Mouse (Mus musculus) c-Kit-positive CD71-negative TER-119-negative erythroid progenitor cells, embryonic 14.5 days (primary cell): ENCODE measurements around the gene Polr3gl.

Experiments
- DNase-seq: peaks from one replicate; pipeline ENCODE4 v3.0.0-alpha.2; 2013; ENCODE audit warnings: low read depth

Polr3gl gene

GRCm38 (mm10) chr3:96598156-96599068, 4.4 kb upstream of the Polr3gl start:
- DNase-seq, result no peak

DNA sequence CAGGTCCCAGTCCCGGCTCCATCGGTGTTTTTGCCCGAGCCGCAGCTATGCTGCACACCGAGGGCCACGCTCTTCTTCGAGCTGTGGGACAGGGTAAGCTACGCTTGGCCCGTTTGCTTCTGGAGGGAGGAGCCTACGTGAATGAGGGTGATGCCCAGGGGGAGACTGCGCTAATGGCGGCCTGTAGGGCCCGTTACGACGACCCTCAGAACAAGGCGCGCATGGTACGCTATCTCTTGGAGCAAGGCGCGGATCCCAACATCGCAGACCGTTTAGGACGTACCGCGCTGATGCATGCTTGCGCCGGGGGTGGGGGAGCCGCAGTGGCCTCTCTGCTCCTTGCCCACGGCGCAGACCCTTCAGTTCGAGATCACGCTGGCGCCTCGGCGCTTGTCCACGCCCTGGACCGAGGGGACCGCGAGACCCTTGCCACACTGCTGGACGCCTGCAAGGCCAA, 3.5 kb upstream of the Polr3gl start:
- DNase-seq, result no peak

GRCm38 (mm10) chr3:96596855-96597254, 2.9 kb upstream of the Polr3gl start:
- no peak for DNase-seq

- no peak for DNase-seq
These were observed 2.3 kb upstream of the Polr3gl start, which contains the start of gene Ankrd34a for GRCm38 (mm10) chr3:96596228-96596707. Ankrd34a (plus strand) TSS chr3:96596636.

DNA sequence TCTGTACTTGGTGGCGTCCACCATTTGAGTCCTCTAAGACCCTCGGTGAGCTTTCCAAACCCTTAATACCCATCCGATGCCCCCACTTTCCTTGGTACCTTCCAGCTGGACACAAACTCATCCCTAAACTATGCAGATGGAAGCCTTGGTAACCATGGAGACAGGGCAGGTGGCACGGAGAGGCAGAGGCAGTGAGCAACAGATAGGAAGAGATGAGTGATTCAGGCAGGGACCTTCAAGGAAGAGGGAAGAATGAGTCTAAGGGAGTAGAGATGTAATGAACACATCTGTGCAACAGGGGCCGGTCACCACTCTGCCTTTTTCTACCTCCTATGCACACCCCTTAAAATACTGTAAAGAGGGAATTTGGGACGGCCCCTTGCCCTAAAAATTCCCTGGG, 1.7 kb upstream of the Polr3gl start:
- no peak for DNase-seq

DNA sequence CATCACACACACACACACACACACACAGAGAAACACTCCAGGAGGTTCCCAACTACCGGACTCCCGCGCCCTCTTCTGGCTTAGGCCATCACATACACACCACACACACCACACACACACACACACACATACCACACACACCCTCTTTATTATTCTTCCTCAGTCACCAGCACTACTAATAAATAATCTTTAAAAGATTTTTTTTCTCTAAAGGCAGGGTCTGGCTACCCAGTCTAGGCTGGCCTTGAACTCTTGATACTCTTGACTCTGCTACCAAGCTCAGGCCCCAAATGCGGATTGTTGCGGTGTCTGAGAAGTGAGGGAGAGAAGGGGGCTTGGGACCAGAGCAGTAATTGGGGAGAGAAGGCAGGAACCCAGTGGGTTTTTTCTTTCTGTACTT, 870 bp upstream of the Polr3gl start:
- DNase-seq, result no peak

DNA sequence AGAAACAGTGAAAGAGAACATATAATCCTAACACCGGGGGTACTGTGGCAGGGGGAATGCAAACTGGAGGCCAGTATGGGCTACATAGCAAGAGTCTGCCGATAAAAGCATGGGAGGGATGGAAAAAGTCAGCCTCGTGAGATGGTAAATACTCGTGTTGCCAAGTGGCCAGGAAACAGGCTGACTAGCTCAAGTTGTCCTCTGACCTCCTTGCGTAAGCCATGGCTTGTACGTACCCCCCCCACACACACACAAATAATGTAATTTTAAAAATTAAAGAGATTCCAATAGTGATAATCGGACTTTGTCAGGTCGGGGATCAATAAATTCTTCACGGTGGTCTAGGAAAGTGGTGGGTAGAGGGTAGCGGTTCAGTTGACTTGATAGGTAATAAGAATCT, 607 bp downstream of the Polr3gl start:
- DNase-seq, result no peak

DNA sequence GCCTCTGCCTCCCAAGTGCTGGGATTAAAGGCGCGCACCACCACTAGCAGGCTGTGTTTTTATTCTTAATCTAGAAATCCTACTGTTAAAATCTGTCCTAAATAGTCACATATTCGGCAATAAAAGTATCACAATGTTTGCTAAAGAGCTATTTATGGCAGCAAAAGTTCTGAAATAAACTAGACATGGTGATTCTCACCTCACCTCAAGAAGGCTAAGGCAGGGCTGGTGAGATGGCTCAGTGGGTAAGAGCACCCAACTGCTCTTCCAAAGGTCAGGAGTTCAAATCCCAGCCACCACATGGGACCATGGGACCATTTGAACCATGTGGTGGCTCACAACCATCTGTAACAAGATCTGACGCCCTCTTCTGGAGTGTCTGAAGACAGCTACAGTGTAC, 3.3 kb downstream of the Polr3gl start:
- DNase-seq, result no peak

DNA sequence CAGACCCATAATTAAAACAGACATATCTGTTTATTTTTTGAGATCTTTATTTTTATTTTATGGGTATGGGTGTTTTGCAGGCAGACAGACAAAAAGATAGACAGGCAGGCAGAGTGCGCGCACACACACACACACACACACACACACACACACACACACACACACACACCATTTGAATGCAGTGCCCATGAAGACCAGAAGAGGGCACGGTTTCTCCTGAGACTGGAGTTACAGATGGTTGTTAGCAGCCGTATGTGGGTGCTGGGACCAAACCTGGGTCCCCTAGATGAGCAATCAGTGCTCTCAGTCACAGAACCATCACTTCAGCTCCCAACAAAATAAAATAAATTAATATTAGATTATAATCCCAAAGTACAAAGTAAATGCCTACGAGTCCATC, 10.6 kb downstream of the Polr3gl start:
- no peak for DNase-seq

DNA sequence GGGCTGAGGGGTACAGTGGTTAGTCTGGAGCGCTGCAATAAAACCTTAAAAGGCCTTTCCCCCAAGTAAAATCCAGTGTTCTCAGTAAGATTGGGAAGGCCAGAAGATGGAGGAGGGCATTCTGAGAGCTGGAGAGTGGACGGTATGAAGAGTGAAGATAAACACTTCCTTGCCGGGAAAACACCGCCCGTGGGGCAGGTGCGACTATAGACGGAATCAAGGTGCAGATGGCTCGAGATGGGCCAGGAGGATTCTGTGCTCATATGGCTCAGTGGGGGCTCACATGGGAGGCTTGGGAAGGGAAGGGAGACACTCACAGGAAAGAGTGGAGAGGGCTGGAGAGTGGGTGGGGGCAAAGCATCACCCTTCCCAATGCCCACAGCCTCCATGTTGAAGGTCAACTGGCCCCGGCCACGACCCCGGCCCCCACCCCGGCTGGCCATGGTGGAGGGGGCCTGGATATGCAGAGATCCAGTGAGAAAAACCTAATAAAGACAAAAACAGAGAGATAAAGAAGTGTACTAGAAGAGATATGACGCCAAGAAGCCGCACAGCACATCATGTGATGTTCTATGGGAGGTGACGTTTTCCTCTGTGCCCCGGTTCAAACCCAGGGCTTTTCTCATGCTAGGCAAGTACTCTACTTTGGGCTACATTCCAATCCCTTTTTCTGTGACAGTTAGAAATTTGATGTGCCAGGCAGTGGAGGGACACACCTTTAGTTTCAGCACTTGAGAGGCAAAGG, 12.0 kb downstream of the Polr3gl start:
- DNase-seq, result no peak

DNA sequence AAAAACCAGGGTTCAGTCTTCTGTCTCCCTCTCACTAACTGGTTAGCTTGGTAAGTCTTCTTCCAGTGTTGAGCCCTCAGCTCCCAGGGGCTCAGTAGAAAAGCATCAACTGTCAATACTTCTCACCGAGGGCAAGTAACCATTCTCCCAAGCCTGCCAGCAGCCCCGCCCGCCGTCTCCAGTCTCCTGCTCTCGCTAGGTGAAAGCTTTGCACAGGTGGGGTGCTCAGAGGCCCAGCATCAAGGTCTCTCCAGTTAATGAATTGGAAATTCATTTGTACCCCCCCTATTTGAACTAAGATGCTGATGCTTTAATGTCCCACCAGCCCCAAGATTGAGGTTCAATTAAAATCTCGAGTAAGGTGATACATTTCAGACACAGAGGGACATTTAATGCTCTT, 12.8 kb downstream of the Polr3gl start:
- DNase-seq, result no peak

GRCm38 (mm10) chr3:96579885-96580454, 14.0 kb downstream of the Polr3gl start:
- DNase-seq, result peak; percentile 94

DNA sequence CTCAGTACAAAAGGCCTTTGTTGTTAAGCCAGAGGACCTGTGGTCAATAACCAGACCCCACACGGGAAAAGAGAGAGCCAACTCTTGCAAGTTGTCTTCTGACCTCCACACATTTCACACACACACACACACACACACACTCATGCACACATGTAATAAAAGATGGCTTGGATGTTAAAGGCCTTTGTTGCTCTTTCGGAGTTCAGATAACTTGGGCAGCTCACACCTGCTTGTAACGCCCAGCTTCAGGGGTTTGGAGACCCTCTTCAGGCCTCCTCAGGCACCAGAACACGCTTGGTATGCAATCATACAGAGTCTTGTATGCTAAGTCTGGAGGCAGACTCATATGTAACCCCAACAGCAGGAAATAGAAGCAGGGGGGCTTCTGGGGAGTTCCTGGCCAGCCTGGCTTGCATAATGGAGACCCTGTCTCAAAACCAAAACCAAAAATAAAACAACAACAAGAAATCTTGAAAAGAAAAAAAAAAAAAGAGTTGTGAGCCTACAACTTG, 14.7 kb downstream of the Polr3gl start:
- no peak for DNase-seq

GRCm38 (mm10) chr3:96578561-96579238, 15.3 kb downstream of the Polr3gl start:
- DNase-seq, result no peak

GRCm38 (mm10) chr3:96577566-96577965, 16.4 kb downstream of the Polr3gl start:
- DNase-seq, result no peak

DNA sequence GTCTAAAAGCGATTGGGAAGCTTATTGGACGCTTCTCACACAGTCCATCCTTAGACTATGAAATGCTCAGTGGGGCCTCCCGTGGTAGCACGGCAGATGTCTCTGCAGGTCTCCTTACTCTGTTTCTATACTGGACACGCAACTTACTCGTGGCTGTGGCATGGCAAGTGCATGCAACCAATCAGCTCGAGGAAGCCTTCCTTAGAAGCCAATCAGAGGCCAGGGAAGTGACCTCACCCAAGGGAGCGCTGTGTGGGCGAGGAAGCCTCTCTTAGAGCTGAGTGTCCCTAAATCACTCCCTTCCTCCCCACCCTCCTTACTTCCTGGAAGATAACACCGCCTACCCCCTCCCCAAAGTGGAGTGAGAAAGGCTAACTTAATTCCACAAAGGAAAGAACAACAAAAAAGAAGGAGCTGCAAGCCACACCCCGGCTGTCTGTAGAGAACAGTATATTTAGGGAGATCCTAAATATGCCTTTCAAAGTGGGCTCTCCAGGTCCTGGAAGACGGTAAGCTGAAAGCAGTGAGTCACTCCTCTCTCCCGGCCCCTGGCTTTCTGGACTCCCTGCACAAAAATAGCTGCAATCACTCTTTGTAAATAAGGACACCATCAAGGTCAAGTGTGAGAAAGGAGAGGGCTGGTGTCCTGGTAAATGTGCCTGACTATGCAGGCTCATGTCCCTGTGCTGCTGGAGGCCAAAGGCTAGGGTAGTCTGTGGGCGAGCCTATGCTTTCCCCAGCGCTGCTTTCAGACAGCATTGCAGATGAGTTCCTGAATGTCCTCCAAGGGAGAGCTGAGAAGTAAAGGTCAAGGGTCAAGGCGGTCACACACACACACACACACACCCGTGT, 17.1 kb downstream of the Polr3gl start, which contains the start of gene Gm16253:
Gene Gm16253, plus strand, starts transcription at position 295 of the 852 bp plus-strand sequence.
- DNase-seq, result peak; percentile 87

GRCm38 (mm10) chr3:96576005-96576658, 17.8 kb downstream of the Polr3gl start:
- no peak for DNase-seq

DNA sequence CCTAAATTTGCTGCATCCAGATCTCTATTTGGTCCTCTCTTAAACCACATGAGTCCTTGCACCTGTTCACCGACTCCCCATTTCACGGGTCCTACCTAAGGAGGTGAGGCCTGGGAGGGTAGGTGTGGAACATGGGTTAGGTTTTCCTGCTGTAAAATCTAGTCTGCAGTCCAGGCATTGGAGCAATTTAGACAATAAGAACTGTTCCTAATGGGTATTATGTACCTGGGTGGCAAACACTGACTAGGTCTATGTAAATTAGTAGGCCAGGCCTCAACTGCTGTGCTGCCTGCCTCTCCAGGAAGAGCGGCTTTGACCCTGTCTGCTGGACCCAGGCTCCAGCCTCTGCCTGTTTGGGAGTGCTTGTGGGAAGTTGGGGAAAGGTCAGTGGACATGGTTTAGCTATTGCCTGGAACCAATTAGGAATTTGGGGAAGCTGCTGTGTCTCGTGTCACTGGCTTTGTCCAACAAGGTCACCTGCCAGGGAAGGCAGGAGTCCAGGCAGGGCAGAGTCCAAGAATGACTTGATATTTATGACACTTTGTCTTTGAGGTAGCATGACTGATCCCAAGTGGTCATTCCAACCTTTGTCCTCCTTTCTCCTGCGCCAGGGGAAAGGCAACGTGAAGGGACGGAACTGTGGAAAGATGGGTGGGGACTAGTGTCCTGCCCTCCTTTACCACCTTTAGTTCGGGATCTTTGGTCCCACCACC, 18.6 kb downstream of the Polr3gl start:
- no peak for DNase-seq
